Mouse (Mus musculus): ENCODE results near the gene Fgf9.

The Fgf9 gene

DNA sequence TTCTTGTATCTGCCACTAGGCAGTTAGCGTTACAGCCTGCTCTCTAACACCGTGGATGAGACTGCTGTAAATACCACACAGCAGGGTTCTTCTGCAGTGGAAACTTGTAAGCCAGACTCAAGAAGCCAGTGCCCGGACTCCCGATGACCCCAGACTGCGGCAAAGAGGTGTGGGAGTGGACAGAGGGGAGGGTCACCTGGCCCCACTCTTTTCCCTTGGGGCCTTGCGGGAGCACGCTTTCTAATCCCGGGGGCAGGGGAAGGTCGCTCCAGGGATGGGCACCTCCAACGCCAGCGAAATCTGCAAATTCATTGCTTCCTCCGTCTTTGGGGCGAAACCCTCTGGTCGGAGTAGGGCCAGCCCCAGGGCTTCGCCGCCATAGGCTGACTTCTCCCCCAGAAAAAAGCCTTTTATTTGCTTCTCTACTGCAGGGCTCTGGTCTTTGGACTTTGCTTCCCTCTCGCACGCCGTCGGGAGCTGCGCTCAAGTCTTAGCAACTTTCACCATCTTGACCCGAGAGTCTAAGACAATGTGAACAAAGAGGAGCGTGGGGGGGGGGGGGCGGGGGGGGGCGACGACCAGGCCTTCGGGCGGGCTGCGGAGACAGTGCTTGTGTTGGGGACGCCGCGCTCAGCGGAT, at the start of gene Fgf9:
Fgf9 (plus strand) TSS at position 67 of the 639 bp plus-strand sequence.
- no peak for TF ChIP-seq CTCF (conservative IDR thresholded peaks at IDR 0.05; ENCODE audit: low read length)
- TF ChIP-seq POU5F1 (IDR thresholded peaks at IDR 0.05; ENCODE audit: borderline replicate concordance, low read length), result no peak
- TF ChIP-seq NANOG (IDR thresholded peaks at IDR 0.05; ENCODE audit: borderline replicate concordance, low read length), result no peak
- Histone ChIP-seq H3K4me1 (replicated peaks; ENCODE audit: low read depth, low read length) (peaks cover 46% of the 10 kb centered on the region), H3K4me3 (replicated peaks; ENCODE audit: low read length) (peak within 1 kb of the TSS; percentile 71), H3K27me3 (ENCODE audit: insufficient read depth, low read length) (peaks cover 75% of the 10 kb centered on the region), H3K9me3 (ENCODE audit: low read length) (no peaks in the 10 kb centered on the region), H3K36me3 (ENCODE audit: insufficient read depth, low read length) (no peaks in the 10 kb centered on the region)

DNA sequence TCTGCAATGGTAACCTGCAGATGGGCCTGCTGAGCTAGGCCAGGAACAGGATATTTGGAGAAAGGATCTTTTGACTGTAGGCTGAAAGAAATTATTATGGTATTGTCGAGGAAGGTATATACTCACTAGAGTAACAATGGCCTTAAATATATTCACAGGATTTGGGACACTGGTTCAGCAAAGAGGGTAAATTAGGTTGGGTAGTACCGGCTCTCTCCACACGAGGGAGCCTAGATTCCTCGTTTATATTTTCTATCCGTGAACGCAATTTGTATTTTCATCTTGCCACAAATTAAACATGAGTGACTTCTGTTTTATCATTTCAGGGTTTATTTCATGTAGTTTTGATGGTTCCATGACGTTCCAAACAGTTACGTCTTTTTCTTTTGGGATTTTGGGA, 35.8 kb upstream of the Fgf9 start:
- TF ChIP-seq CTCF (conservative IDR thresholded peaks at IDR 0.05; ENCODE audit: low read length) (peak; percentile 89), POU5F1 (IDR thresholded peaks at IDR 0.05; ENCODE audit: borderline replicate concordance, low read length) (no peak), NANOG (IDR thresholded peaks at IDR 0.05; ENCODE audit: borderline replicate concordance, low read length) (no peak)
- no peaks in the 10 kb centered on the region for H3K36me3 ChIP-seq (ENCODE audit: insufficient read depth, low read length)
- no peak overlapping the region for H3K4me3 ChIP-seq (replicated peaks; ENCODE audit: low read length)
- no peaks in the 10 kb centered on the region; the same call in 1 of the 2 replicates for H3K27me3 ChIP-seq (ENCODE audit: insufficient read depth, low read length)
- peaks cover 10% of the 10 kb centered on the region; the same call in 1 of the 2 replicates for H3K4me1 ChIP-seq (replicated peaks; ENCODE audit: low read depth, low read length)
- peaks cover 6% of the 10 kb centered on the region for H3K9me3 ChIP-seq (ENCODE audit: low read length)

- no peaks in the 10 kb centered on the region; the same call in 1 of the 2 replicates for H3K27me3 ChIP-seq (ENCODE audit: insufficient read depth, low read length)
- no peaks in the 10 kb centered on the region for H3K36me3 ChIP-seq (ENCODE audit: insufficient read depth, low read length)
- H3K4me3 ChIP-seq (replicated peaks; ENCODE audit: low read length), result no peak overlapping the region
- peaks cover 6% of the 10 kb centered on the region for H3K9me3 ChIP-seq (ENCODE audit: low read length)
- TF ChIP-seq NANOG (IDR thresholded peaks at IDR 0.05; ENCODE audit: borderline replicate concordance, low read length), result no peak
- no peak for TF ChIP-seq CTCF (conservative IDR thresholded peaks at IDR 0.05; ENCODE audit: low read length)
- no peak for TF ChIP-seq POU5F1 (IDR thresholded peaks at IDR 0.05; ENCODE audit: borderline replicate concordance, low read length)
- peaks cover 10% of the 10 kb centered on the region; the same call in 1 of the 2 replicates for H3K4me1 ChIP-seq (replicated peaks; ENCODE audit: low read depth, low read length)
These were observed 34.2 kb upstream of the Fgf9 start for GRCm38 (mm10) chr14:58036174-58036573.

DNA sequence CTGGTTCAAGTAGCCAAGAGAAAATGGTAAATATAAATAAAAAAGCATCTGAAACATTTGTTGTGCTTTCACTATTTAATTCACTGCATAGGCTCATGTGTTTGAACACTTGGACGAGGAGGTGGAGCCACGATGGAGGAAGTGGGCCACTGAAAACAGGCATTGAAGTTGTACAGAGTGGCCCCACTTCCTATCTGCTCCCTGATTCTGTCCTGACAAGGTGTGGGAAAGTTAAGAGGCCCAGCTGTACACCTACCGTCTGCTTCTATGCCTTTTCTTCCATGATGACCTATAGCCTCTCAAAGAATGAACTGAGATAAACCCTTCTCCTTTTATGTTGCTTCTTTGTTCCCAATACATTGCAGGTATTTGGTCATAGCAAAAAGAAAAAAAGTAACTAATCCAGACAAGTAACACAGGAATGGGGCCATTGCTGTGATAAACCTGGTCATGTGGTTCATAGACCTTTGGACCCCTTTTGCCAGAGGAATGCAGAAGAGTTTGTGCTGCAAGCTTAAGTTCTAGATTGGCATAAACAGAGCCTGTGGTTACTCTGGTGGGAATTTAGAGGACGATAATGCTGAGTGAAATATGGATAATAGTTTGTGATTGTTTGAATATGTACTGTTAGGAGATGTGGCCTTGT, 23.6 kb upstream of the Fgf9 start:
- H3K9me3 ChIP-seq (ENCODE audit: low read length), result peaks cover 31% of the 10 kb centered on the region
- no peak overlapping the region for H3K4me3 ChIP-seq (replicated peaks; ENCODE audit: low read length)
- TF ChIP-seq POU5F1 (IDR thresholded peaks at IDR 0.05; ENCODE audit: borderline replicate concordance, low read length) (no peak), NANOG (IDR thresholded peaks at IDR 0.05; ENCODE audit: borderline replicate concordance, low read length) (no peak)
- H3K36me3 ChIP-seq (ENCODE audit: insufficient read depth, low read length), result no peaks in the 10 kb centered on the region
- no peaks in the 10 kb centered on the region for H3K27me3 ChIP-seq (ENCODE audit: insufficient read depth, low read length)
- H3K4me1 ChIP-seq (replicated peaks; ENCODE audit: low read depth, low read length), result no peaks in the 10 kb centered on the region

DNA sequence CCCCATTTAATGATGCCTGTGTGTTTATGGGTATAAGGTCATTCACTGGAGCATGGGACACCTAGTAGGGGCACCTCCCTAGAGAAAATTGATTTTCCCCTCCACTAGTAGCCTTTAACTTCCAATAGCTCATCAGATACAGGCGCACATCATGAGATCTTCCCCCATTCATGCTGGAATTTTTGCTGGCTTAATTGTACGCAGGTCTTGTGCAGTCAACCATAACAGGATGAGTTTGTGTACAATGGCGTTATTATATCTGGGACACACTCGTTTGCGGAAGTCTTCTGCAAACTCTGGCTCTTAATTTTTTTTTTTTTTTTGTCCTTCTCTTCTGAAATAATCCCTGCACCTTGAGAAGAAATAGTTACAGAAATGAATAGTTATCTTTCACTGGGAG, 19.7 kb upstream of the Fgf9 start:
- no peaks in the 10 kb centered on the region for H3K36me3 ChIP-seq (ENCODE audit: insufficient read depth, low read length)
- TF ChIP-seq NANOG (IDR thresholded peaks at IDR 0.05; ENCODE audit: borderline replicate concordance, low read length) (no peak), CTCF (conservative IDR thresholded peaks at IDR 0.05; ENCODE audit: low read length) (no peak), POU5F1 (IDR thresholded peaks at IDR 0.05; ENCODE audit: borderline replicate concordance, low read length) (no peak)
- no peaks in the 10 kb centered on the region for H3K4me1 ChIP-seq (replicated peaks; ENCODE audit: low read depth, low read length)
- peaks cover 39% of the 10 kb centered on the region for H3K9me3 ChIP-seq (ENCODE audit: low read length)
- no peaks in the 10 kb centered on the region for H3K27me3 ChIP-seq (ENCODE audit: insufficient read depth, low read length)
- no peak overlapping the region for H3K4me3 ChIP-seq (replicated peaks; ENCODE audit: low read length)

DNA sequence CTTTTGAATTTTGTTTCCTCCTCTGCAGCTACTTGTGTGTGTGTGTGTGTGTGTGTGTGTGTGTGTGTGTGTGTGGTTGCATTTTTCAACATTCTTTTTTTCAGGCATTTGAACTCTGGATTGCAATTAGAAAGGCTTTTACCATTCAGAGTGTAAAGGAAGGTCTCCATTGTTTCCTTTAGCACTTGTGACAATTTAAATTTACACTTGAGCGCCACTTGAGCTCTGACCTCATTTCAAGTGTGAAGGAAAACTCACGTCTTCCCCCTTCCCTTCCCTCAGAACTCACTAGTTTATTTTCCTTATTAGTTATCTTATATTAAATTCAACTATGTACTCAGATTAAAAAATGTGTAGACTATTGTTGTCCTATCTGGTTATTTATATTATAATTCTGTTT, 2.8 kb upstream of the Fgf9 start:
- H3K27me3 ChIP-seq (ENCODE audit: insufficient read depth, low read length), result peaks cover 49% of the 10 kb centered on the region
- H3K4me1 ChIP-seq (replicated peaks; ENCODE audit: low read depth, low read length), result peaks cover 19% of the 10 kb centered on the region
- H3K9me3 ChIP-seq (ENCODE audit: low read length), result no peaks in the 10 kb centered on the region
- TF ChIP-seq CTCF (conservative IDR thresholded peaks at IDR 0.05; ENCODE audit: low read length) (no peak), POU5F1 (IDR thresholded peaks at IDR 0.05; ENCODE audit: borderline replicate concordance, low read length) (no peak), NANOG (IDR thresholded peaks at IDR 0.05; ENCODE audit: borderline replicate concordance, low read length) (no peak)
- H3K4me3 ChIP-seq (replicated peaks; ENCODE audit: low read length), result no peak overlapping the region
- H3K36me3 ChIP-seq (ENCODE audit: insufficient read depth, low read length), result no peaks in the 10 kb centered on the region

GRCm38 (mm10) chr14:58068641-58069040, 1.7 kb upstream of the Fgf9 start:
- Histone ChIP-seq H3K4me1 (replicated peaks; ENCODE audit: low read depth, low read length) (peaks cover 28% of the 10 kb centered on the region), H3K27me3 (ENCODE audit: insufficient read depth, low read length) (peaks cover 59% of the 10 kb centered on the region), H3K9me3 (ENCODE audit: low read length) (no peaks in the 10 kb centered on the region), H3K36me3 (ENCODE audit: insufficient read depth, low read length) (no peaks in the 10 kb centered on the region), H3K4me3 (replicated peaks; ENCODE audit: low read length) (no peak overlapping the region)
- TF ChIP-seq NANOG (IDR thresholded peaks at IDR 0.05; ENCODE audit: borderline replicate concordance, low read length) (no peak), POU5F1 (IDR thresholded peaks at IDR 0.05; ENCODE audit: borderline replicate concordance, low read length) (no peak), CTCF (conservative IDR thresholded peaks at IDR 0.05; ENCODE audit: low read length) (no peak)

- TF ChIP-seq CTCF (conservative IDR thresholded peaks at IDR 0.05; ENCODE audit: low read length) (no peak), POU5F1 (IDR thresholded peaks at IDR 0.05; ENCODE audit: borderline replicate concordance, low read length) (no peak), NANOG (IDR thresholded peaks at IDR 0.05; ENCODE audit: borderline replicate concordance, low read length) (no peak)
- Histone ChIP-seq H3K4me3 (replicated peaks; ENCODE audit: low read length) (peak overlapping the region; percentile 71; the same call in 1 of the 2 replicates), H3K36me3 (ENCODE audit: insufficient read depth, low read length) (no peaks in the 10 kb centered on the region), H3K9me3 (ENCODE audit: low read length) (no peaks in the 10 kb centered on the region), H3K4me1 (replicated peaks; ENCODE audit: low read depth, low read length) (peaks cover 39% of the 10 kb centered on the region), H3K27me3 (ENCODE audit: insufficient read depth, low read length) (peaks cover 72% of the 10 kb centered on the region)
These were observed 420 bp upstream of the Fgf9 start for GRCm38 (mm10) chr14:58069927-58070326.
